Mouse (Mus musculus) lung, adult 18-20 months (tissue): ENCODE measurements around the gene Hormad2.

Source experiments
- DNase-seq, 2 experiments: peaks; one replicate each; pipeline ENCODE4 v3.0.0; 2022; ENCODE audit warnings: mixed read lengths in 2 of 2

The Hormad2 gene

GRCm38 (mm10) chr11:4340109-4340779, 100.7 kb downstream of the Hormad2 start:
- DNase-seq = peak in 1 of 2 experiments; percentile 28

GRCm38 (mm10) chr11:4339275-4339674, 101.6 kb downstream of the Hormad2 start:
- DNase-seq = no peak

- no peak for DNase-seq
Observed at GRCm38 (mm10) chr11:4336693-4337283, 104.1 kb downstream of the Hormad2 start.

- no peak for DNase-seq
Observed at GRCm38 (mm10) chr11:4335810-4336692, 104.9 kb downstream of the Hormad2 start.

- no peak for DNase-seq
Observed at GRCm38 (mm10) chr11:4332961-4333360, 107.9 kb downstream of the Hormad2 start.

- DNase-seq = no peak
Observed at GRCm38 (mm10) chr11:4328188-4328587, 112.7 kb downstream of the Hormad2 start.

- no peak for DNase-seq
Observed at GRCm38 (mm10) chr11:4323481-4323880, 117.4 kb downstream of the Hormad2 start.

- DNase-seq = no peak
Observed at GRCm38 (mm10) chr11:4322943-4323342, 118.0 kb downstream of the Hormad2 start.

- DNase-seq = no peak
Observed at GRCm38 (mm10) chr11:4320876-4321275, 120.0 kb downstream of the Hormad2 start.

GRCm38 (mm10) chr11:4319212-4319955, 121.5 kb downstream of the Hormad2 start:
- DNase-seq = no peak

GRCm38 (mm10) chr11:4318011-4318410, 122.9 kb downstream of the Hormad2 start:
- DNase-seq = peak in 1 of 2 experiments; percentile 28

GRCm38 (mm10) chr11:4317287-4317686, 123.6 kb downstream of the Hormad2 start:
- DNase-seq = no peak

GRCm38 (mm10) chr11:4312180-4312579, 128.7 kb downstream of the Hormad2 start:
- no peak for DNase-seq

GRCm38 (mm10) chr11:4310324-4310723, 130.6 kb downstream of the Hormad2 start:
- no peak for DNase-seq

- no peak for DNase-seq
Observed at GRCm38 (mm10) chr11:4309613-4310012, 131.3 kb downstream of the Hormad2 start.

GRCm38 (mm10) chr11:4308514-4309450, 132.1 kb downstream of the Hormad2 start:
- peak; percentile 77 to 84 for DNase-seq

- peak in 1 of 2 experiments; percentile 28 for DNase-seq
Observed at GRCm38 (mm10) chr11:4308060-4308513, 132.8 kb downstream of the Hormad2 start.

- DNase-seq = no peak
Observed at GRCm38 (mm10) chr11:4306086-4306485, 134.8 kb downstream of the Hormad2 start.

- DNase-seq = no peak
Observed at GRCm38 (mm10) chr11:4305090-4305489, 135.8 kb downstream of the Hormad2 start.

- no peak for DNase-seq
Observed at GRCm38 (mm10) chr11:4304203-4304602, 136.7 kb downstream of the Hormad2 start.

GRCm38 (mm10) chr11:4303033-4303432, 137.9 kb downstream of the Hormad2 start:
- peak in 1 of 2 experiments; percentile 36 for DNase-seq
